Mouse (Mus musculus): ENCODE data around the gene Olfr279.

DNA sequence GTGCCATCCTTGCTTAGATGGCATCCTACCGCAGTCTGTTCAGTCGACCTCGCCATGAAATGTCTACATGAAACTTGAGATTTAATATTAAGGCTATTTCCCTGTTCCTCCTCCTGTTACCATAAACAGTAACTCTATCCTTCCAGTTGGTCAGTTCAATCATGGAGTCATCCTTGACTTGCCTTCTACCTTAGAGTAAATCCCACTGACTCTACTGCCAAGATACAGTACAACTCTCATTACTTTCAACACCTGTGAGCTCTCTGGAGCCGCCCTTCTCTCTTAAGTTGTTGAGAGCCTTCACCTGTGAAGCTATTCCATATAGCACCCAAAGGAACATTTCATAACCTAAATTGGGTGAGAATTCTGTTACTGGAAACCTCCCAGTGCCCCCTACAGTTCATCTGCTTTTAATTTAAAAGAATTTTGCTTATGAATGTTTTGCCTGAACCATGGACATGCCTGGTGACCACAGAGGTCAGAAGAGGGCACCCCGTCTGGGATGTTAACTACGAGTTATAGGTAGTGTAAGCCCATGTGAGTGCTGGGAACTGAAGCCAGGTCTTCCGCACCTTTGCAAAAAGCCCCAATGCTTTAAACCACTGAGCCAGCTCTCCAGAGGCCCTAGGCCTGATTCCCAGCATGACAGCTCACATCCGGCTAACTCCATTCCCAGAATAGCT is 44.8 kb downstream of the Olfr279 start:
- TF ChIP-seq CTCF (IDR thresholded peaks at IDR 0.05; ENCODE audit: control insufficient read depth, insufficient read depth, insufficient replicate concordance, low read depth, low read length) (no peak), POLR2A (IDR thresholded peaks at IDR 0.05; ENCODE audit: control insufficient read depth, low read depth, low read length) (no peak)
